Mouse (Mus musculus): ENCODE measurements around the gene Scamp2. TPM values are rescaled to one million over a fixed set of nuclear protein-coding genes. Genes with fewer than 3 reads are reported as not detected.

Gene Scamp2
- 52.6 and 54.4 TPM in 2 replicates for polyA plus RNA-seq (2015; fragmentation: Nextera tagmentation; extraction: Ambion mirVana)

DNA sequence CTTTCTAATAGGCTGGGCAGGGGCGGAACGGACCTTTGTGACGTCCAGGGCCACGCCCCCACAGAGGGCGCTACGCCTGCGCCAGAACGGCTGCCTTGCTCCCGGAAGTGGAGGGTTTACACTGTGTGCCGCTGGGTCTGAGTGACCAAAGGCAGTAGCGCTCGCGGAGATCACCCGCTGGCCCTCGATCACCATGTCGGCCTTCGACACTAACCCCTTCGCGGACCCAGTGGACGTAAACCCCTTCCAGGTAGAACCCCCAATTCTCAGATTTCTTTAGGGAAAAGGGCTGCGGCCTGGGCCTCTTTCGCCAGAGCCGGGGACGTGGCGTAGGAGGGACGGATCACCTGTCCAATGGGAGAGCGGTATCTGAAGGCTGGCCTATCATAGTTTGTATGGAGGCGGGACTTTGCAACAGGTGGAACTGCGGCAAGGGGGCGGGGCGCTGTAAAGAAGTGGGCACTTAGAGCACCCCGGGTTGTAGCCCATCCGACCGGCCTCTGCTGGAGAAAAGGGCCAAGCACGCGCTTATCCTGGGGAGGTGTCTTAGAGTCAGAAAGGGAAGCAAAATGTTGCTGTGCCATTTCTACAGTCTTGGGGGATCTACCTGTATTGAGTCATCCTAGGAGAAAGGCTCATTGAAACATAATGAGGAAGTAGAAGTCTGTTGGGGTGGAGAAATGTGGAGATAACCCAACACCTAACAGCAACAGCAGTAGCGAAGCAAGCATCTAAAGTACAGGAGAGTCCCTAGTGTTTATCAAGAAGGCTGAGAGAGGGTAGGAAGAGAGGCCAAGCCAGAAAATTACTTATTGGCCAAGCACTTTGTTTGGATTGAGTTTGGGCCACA is at the start of gene Scamp2:
Gene Scamp2, plus strand, starts transcription at position 83 of the 850 bp plus-strand sequence.

GRCm38 (mm10) chr9:57521056-57521911 is 39.5 kb upstream of the Scamp2 start, which contains the start of gene Cox5a:
Cox5a (plus strand) TSS chr9:57521274.

GRCm38 (mm10) chr9:57537044-57537727 is 23.6 kb upstream of the Scamp2 start, which contains the start of gene Fam219b:
Fam219b (plus strand) TSS chr9:57537528.

GRCm38 (mm10) chr9:57552139-57552887 is 8.4 kb upstream of the Scamp2 start, which contains the start of gene Mpi:
Mpi (minus strand) TSS chr9:57552763.

DNA sequence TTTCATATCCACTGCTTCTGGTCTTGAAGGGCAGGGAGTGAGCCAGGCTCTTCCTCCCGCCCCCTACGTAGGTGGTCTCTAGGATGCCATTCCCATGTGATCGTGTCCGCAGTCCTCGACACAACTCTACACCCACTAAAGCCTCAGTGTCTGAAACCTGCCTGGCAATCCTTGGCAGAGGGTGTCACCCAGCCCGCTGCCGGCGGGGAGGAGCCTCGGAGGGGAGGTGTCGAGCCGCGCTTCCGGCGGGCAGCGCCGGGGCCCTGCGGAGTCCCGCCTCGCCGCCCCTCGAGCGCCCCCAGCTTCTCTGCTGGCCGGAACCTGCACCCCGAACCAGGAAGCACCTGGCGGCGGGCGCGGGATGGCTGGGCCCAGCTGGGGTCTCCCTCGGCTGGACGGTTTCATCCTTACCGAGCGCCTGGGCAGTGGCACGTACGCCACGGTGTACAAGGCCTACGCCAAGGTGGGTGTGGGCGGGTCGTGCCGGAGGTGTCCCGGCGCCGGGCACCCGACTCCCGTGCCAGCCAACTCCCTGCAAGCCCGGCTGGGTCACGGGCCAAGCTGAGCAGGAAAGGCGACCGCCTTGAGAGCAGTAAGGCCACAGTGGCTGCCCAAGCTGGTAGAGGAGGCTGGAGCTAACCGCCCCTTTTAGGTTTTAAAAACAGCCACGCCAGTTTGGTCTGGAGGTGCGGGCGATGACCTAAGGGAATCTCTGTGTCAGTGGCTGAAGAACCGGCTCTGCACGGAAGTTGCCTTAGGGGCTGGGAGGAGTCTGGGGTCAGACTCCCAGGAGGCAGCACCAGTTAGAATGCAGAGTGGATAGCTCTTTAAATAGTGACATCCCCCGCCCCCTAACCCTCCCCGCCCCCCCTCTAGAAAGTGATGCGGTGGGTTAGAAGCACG is 28.7 kb downstream of the Scamp2 start, which contains the start of gene Ulk3:
Gene Ulk3, plus strand, starts transcription at position 229 of the 903 bp plus-strand sequence.

GRCm38 (mm10) chr9:57606139-57606851 is 45.6 kb downstream of the Scamp2 start, which contains the start of gene Cplx3:
Cplx3 (minus strand) TSS chr9:57606281.

GRCm38 (mm10) chr9:57620674-57621073 is 59.9 kb downstream of the Scamp2 start, which contains the start of gene Lman1l:
Lman1l (minus strand) TSS chr9:57620774.

Other genes with a start within 250 kb of the Scamp2 start
- 22.0 and 24.5 TPM in 2 replicates for gene Ppcdc, start 120.8 kb upstream of the Scamp2 start, polyA plus RNA-seq (2015; fragmentation: Nextera tagmentation; extraction: Ambion mirVana)
- gene Scamp5, start 92.9 kb upstream of the Scamp2 start, polyA plus RNA-seq (2015; fragmentation: Nextera tagmentation; extraction: Ambion mirVana), result 15.4 and 16.2 TPM in 2 replicates
- 7.0 and 9.2 TPM in 2 replicates for gene Rpp25, start 56.9 kb upstream of the Scamp2 start, polyA plus RNA-seq (2015; fragmentation: Nextera tagmentation; extraction: Ambion mirVana)
- 514 and 536 TPM in 2 replicates for gene Cox5a, start 39.7 kb upstream of the Scamp2 start, polyA plus RNA-seq (2015; fragmentation: Nextera tagmentation; extraction: Ambion mirVana)
- gene Fam219b, start 23.4 kb upstream of the Scamp2 start, polyA plus RNA-seq (2015; fragmentation: Nextera tagmentation; extraction: Ambion mirVana), result 15.2 and 16.3 TPM in 2 replicates
- 17.1 and 17.3 TPM in 2 replicates for gene Mpi, start 8.2 kb upstream of the Scamp2 start, polyA plus RNA-seq (2015; fragmentation: Nextera tagmentation; extraction: Ambion mirVana)
- gene Ulk3, start 28.5 kb downstream of the Scamp2 start, polyA plus RNA-seq (2015; fragmentation: Nextera tagmentation; extraction: Ambion mirVana), result 10.3 and 12.9 TPM in 2 replicates
- not detected in 2 replicates for gene Cplx3, start 45.3 kb downstream of the Scamp2 start, polyA plus RNA-seq (2015; fragmentation: Nextera tagmentation; extraction: Ambion mirVana)
- gene Lman1l, start 59.8 kb downstream of the Scamp2 start, polyA plus RNA-seq (2015; fragmentation: Nextera tagmentation; extraction: Ambion mirVana), result not detected in 2 replicates
- gene Csk, start 92.7 kb downstream of the Scamp2 start, polyA plus RNA-seq (2015; fragmentation: Nextera tagmentation; extraction: Ambion mirVana), result 16.0 and 16.7 TPM in 2 replicates
- gene Cyp1a2, start 122.8 kb downstream of the Scamp2 start, polyA plus RNA-seq (2015; fragmentation: Nextera tagmentation; extraction: Ambion mirVana), result not detected in 2 replicates
- gene Cyp1a1, start 127.0 kb downstream of the Scamp2 start, polyA plus RNA-seq (2015; fragmentation: Nextera tagmentation; extraction: Ambion mirVana), result 0.06 and 0.16 TPM in 2 replicates
- 14.2 and 14.9 TPM in 2 replicates for gene Edc3, start 147.6 kb downstream of the Scamp2 start, polyA plus RNA-seq (2015; fragmentation: Nextera tagmentation; extraction: Ambion mirVana)
- gene Clk3, start 204.9 kb downstream of the Scamp2 start, polyA plus RNA-seq (2015; fragmentation: Nextera tagmentation; extraction: Ambion mirVana), result 37.7 and 45.8 TPM in 2 replicates